Mouse (Mus musculus) heart, embryonic 11.5 days (tissue): Measurements from ENCODE around the gene Tmsb15l. TPM values are rescaled to one million over a fixed set of nuclear protein-coding genes. Genes with fewer than 3 reads are reported as not detected.

Source experiments
- ATAC-seq: fragments of 200-750 bp; cut with Nextera tagmentation; replicated peaks from 2 replicates; pipeline ENCODE4 v1.8.0; 2017; ENCODE audit warnings: moderate library complexity; ENCODE audit not compliant: insufficient number of reproducible peaks, low FRiP score, low TSS enrichment
- H3K27ac ChIP-seq: fragments of 300-500 bp; sonication (generic); 2 replicates; pipeline ENCODE4 v1.5.1; 2014; ENCODE audit warnings: mild to moderate bottlenecking, low read depth, low read length
- H3K27me3 ChIP-seq: fragments of 300-500 bp; sonication (generic); 2 replicates; pipeline ENCODE4 v1.6.1; 2014; ENCODE audit warnings: mild to moderate bottlenecking, low read length, mixed read lengths; ENCODE audit not compliant: control insufficient read depth, insufficient read depth
- H3K36me3 ChIP-seq: fragments of 300-500 bp; sonication (generic); 2 replicates; pipeline ENCODE4 v1.6.1; 2014; ENCODE audit warnings: mild to moderate bottlenecking, low read length, moderate library complexity, mixed read lengths; ENCODE audit not compliant: control insufficient read depth, insufficient read depth
- H3K4me1 ChIP-seq: fragments of 300-500 bp; sonication (generic); 2 replicates; pipeline ENCODE4 v1.6.1; 2014; ENCODE audit warnings: low read length; ENCODE audit not compliant: control insufficient read depth, insufficient read depth
- H3K4me2 ChIP-seq: fragments of 300-500 bp; sonication (generic); 2 replicates; pipeline ENCODE4 v1.6.1; 2014; ENCODE audit warnings: mild to moderate bottlenecking, moderate library complexity
- H3K4me3 ChIP-seq: fragments of 300-500 bp; sonication (generic); 2 replicates; pipeline ENCODE4 v1.5.1; 2014; ENCODE audit warnings: low read depth, low read length
- H3K9ac ChIP-seq: fragments of 300-500 bp; sonication (generic); 2 replicates; pipeline ENCODE4 v1.6.1; 2014; ENCODE audit warnings: mild to moderate bottlenecking, low read depth, low read length, moderate library complexity
- H3K9me3 ChIP-seq: fragments of 300-500 bp; sonication (generic); replicated peaks from 2 replicates; pipeline ENCODE4 v1.6.1; 2016; ENCODE audit warnings: low read length; ENCODE audit not compliant: control insufficient read depth
- WGBS: fragments of 180-500 bp; shearing (Covaris S2); extraction: QIAGEN DNeasy Blood & Tissue Kit; methylation state at CpG from one replicate; pipeline ENCODE4 v1.1.7; 2014; ENCODE audit not compliant: insufficient replicate concordance; 5-methylcytosine and 5-hydroxymethylcytosine counted together
- polyA plus RNA-seq: library from polyadenylated mRNA; unstranded; fragments of >200 nt; fragmentation: Nextera tagmentation; extraction: Ambion mirVana; gene quantifications from 2 replicates; pipeline ENCODE4 v1.2.1, GENCODE M21; 2014

The Tmsb15l gene
- 1.3 and 4.3 TPM in 2 replicates for polyA plus RNA-seq

GRCm38 (mm10) chrX:136976424-136977084 is at the start of gene Tmsb15l, which contains the start of gene Tmsb15b1:
Tmsb15l (minus strand) TSS chrX:136976869.
Tmsb15b1 (minus strand) TSS chrX:136976874.
- Histone ChIP-seq H3K9me3 (no peaks in the 10 kb centered on the region), H3K9ac (no peak within 1 kb of the TSS), H3K27me3 (no peaks in the 10 kb centered on the region), H3K4me3 (peak within 1 kb of the TSS; percentile 42), H3K4me2 (peak within 1 kb of the TSS; percentile 60), H3K27ac (no peak within 1 kb of the TSS), H3K4me1 (no peaks in the 10 kb centered on the region), H3K36me3 (no peaks in the 10 kb centered on the region)
- WGBS = 36% methylated on average over 15 of the region's 15 CpGs
- ATAC-seq = peak; percentile 97

- no peak overlapping the region for H3K27ac ChIP-seq
- H3K4me3 ChIP-seq = no peak overlapping the region
- WGBS = 24% methylated on average over 1 of the region's 1 CpGs
- no peak for ATAC-seq
- no peaks in the 10 kb centered on the region for H3K36me3 ChIP-seq
- H3K4me1 ChIP-seq = no peaks in the 10 kb centered on the region
- H3K4me2 ChIP-seq = no peak overlapping the region
- H3K27me3 ChIP-seq = no peaks in the 10 kb centered on the region
- H3K9me3 ChIP-seq = no peaks in the 10 kb centered on the region
- no peak overlapping the region for H3K9ac ChIP-seq
Measured at GRCm38 (mm10) chrX:137019310-137019709, 42.6 kb upstream of the Tmsb15l start.

- no peak overlapping the region for H3K4me3 ChIP-seq
- no peak overlapping the region for H3K27ac ChIP-seq
- no peaks in the 10 kb centered on the region for H3K9me3 ChIP-seq
- no peak overlapping the region for H3K4me2 ChIP-seq
- no peak overlapping the region for H3K9ac ChIP-seq
- no peaks in the 10 kb centered on the region for H3K4me1 ChIP-seq
- no peaks in the 10 kb centered on the region for H3K36me3 ChIP-seq
- H3K27me3 ChIP-seq = no peaks in the 10 kb centered on the region
- no peak for ATAC-seq
- WGBS = 65% methylated on average over 1 of the region's 1 CpGs
Measured at GRCm38 (mm10) chrX:137017668-137018067, 41.0 kb upstream of the Tmsb15l start.

GRCm38 (mm10) chrX:137015099-137015709 is 38.5 kb upstream of the Tmsb15l start:
- H3K4me3 ChIP-seq = no peak overlapping the region
- no peaks in the 10 kb centered on the region for H3K9me3 ChIP-seq
- no peak overlapping the region for H3K9ac ChIP-seq
- 52% methylated on average over 6 of the region's 6 CpGs for WGBS
- ATAC-seq = no peak
- no peak overlapping the region for H3K27ac ChIP-seq
- no peaks in the 10 kb centered on the region for H3K4me1 ChIP-seq
- H3K4me2 ChIP-seq = no peak overlapping the region
- H3K27me3 ChIP-seq = no peaks in the 10 kb centered on the region
- H3K36me3 ChIP-seq = no peaks in the 10 kb centered on the region

GRCm38 (mm10) chrX:136996256-136996655 is 19.6 kb upstream of the Tmsb15l start:
- 64% methylated on average over 2 of the region's 2 CpGs for WGBS
- no peak for ATAC-seq

GRCm38 (mm10) chrX:136993641-136994040 is 17.0 kb upstream of the Tmsb15l start:
- no peaks in the 10 kb centered on the region for H3K4me1 ChIP-seq
- no peak overlapping the region for H3K27ac ChIP-seq
- WGBS = 37% methylated on average over 14 of the region's 14 CpGs
- no peak for ATAC-seq
- peaks cover 12% of the 10 kb centered on the region for H3K27me3 ChIP-seq
- no peaks in the 10 kb centered on the region for H3K9me3 ChIP-seq
- no peaks in the 10 kb centered on the region for H3K36me3 ChIP-seq
- no peak overlapping the region for H3K9ac ChIP-seq
- H3K4me3 ChIP-seq = no peak overlapping the region
- H3K4me2 ChIP-seq = peak overlapping the region; percentile 68

More at GRCm38 (mm10) chrX:136996256-136996655, 19.6 kb upstream of the Tmsb15l start:
- H3K4me3 ChIP-seq = no peak overlapping the region
- H3K4me2 ChIP-seq = no peak overlapping the region
- H3K9me3 ChIP-seq = no peaks in the 10 kb centered on the region
- peaks cover 12% of the 10 kb centered on the region for H3K27me3 ChIP-seq
- H3K36me3 ChIP-seq = no peaks in the 10 kb centered on the region
- no peak overlapping the region for H3K27ac ChIP-seq
- no peak overlapping the region for H3K9ac ChIP-seq
- H3K4me1 ChIP-seq = no peaks in the 10 kb centered on the region

GRCm38 (mm10) chrX:136992978-136993547 is 16.4 kb upstream of the Tmsb15l start, which contains the start of gene Zcchc18:
Zcchc18 (plus strand) TSS chrX:136993155.
- 16% methylated on average over 26 of the region's 26 CpGs for WGBS
- Histone ChIP-seq H3K27me3 (peaks cover 12% of the 10 kb centered on the region), H3K4me1 (no peaks in the 10 kb centered on the region), H3K9ac (no peak within 1 kb of the TSS), H3K36me3 (no peaks in the 10 kb centered on the region), H3K4me2 (peak within 1 kb of the TSS; percentile 68), H3K9me3 (no peaks in the 10 kb centered on the region), H3K27ac (no peak within 1 kb of the TSS), H3K4me3 (peak within 1 kb of the TSS; percentile 36)
- ATAC-seq = 0 out of 2 replicates have a peak, but pooled peaks have one; percentile 77

- Histone ChIP-seq H3K36me3 (no peaks in the 10 kb centered on the region), H3K27ac (no peak overlapping the region), H3K9ac (no peak overlapping the region), H3K27me3 (peaks cover 12% of the 10 kb centered on the region), H3K9me3 (no peaks in the 10 kb centered on the region), H3K4me3 (peak overlapping the region; percentile 36), H3K4me2 (peak overlapping the region; percentile 68), H3K4me1 (no peaks in the 10 kb centered on the region)
- WGBS = 21% methylated on average over 19 of the region's 19 CpGs
- no peak for ATAC-seq
Measured at GRCm38 (mm10) chrX:136992191-136992965, 15.7 kb upstream of the Tmsb15l start.
